Mouse (Mus musculus): ENCODE measurements around the gene Slc6a14. TPM values are rescaled to one million over a fixed set of nuclear protein-coding genes. Genes with fewer than 3 reads are reported as not detected.

Gene Slc6a14
- polyA plus RNA-seq (2014; fragmentation: Illumina TruSeq; extraction: RNeasy Lipid Tissue Mini Kit (QIAGEN cat#74804); ENCODE audit: low read depth, low replicate concordance): 11.7 TPM

DNA sequence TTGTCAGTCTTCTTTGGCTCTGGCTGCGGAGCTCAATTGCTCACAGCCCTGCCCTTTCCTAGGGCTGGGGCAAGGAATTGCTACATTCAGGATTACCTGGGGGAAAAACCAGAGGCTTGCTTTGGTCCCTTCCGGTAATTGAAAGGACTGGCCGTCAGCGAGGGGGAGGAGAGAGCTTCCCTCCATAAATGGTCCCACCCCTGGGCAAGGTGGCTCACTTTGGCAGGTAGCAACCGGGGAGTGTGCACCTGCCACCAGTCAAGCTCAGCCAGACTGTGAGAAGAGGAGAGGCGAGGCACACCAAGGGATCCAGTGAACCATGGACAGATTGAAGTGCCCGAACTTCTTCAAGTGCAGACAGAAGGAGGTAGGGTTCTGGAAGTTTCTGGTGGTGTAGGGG lies at the start of gene Slc6a14:
Gene Slc6a14, plus strand, starts transcription at position 68 of the 400 bp plus-strand sequence.

DNA sequence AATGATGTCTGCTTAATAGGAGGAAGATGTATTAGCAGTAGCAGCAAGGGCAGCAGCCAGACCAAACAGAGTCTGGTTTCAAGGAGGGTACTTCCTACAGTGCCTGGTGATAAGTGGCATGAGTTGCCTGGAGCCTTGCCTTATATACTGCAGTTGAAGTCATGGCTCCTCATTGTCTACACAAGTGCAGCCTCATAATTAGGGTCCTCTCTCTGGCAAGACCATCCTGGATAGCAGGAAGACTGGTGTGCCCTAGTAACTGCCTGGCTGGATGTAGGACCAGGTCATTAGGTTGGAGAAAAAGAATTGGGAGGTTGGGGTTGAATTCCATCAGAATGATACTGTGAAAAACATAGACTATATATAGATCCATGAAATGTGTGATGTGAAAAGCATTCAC lies 30.3 kb downstream of the Slc6a14 start, which contains the start of gene Gm28269:
Gene Gm28269, minus strand, starts transcription at position 101 of the 400 bp plus-strand sequence.

Other genes starting within 250 kb of the Slc6a14 start
- gene Agtr2, start 230.4 kb upstream of the Slc6a14 start, polyA plus RNA-seq (2014; fragmentation: Illumina TruSeq; extraction: RNeasy Lipid Tissue Mini Kit (QIAGEN cat#74804); ENCODE audit: low read depth, low replicate concordance): 1.1 TPM
- 227 TPM for gene Gm28269, start 30.2 kb downstream of the Slc6a14 start, polyA plus RNA-seq (2014; fragmentation: Illumina TruSeq; extraction: RNeasy Lipid Tissue Mini Kit (QIAGEN cat#74804); ENCODE audit: low read depth, low replicate concordance)